Mouse (Mus musculus): ENCODE measurements at regions not wholly inside any gene's neighbourhood (a gene's known extent, or its start where the extent isn't known, plus 50 kb on each side); places are given as distances from the start of the nearest gene placed in this dataset.

GRCm38 (mm10) chr11:25321494-25321893 is 889.1 kb downstream of the 5730522E02Rik start:
- H3K9ac ChIP-seq (replicated peaks) = no peak overlapping the region
- H3K4me2 ChIP-seq (replicated peaks) = no peak overlapping the region
- H3K4me3 ChIP-seq = no peak overlapping the region
- H3K4me1 ChIP-seq = no peaks in the 10 kb centered on the region
- H3K27me3 ChIP-seq = no peaks in the 10 kb centered on the region
- 90% methylated on average over 4 of the region's 4 CpGs for WGBS
- H3K9me3 ChIP-seq = no peaks in the 10 kb centered on the region
- H3K27ac ChIP-seq (replicated peaks) = no peak overlapping the region
- no peaks in the 10 kb centered on the region for H3K36me3 ChIP-seq
- ATAC-seq (ENCODE audit: low FRiP score, low read depth) = no peak

- Histone ChIP-seq H3K27ac (replicated peaks) (no peak overlapping the region), H3K9ac (replicated peaks) (no peak overlapping the region), H3K36me3 (no peaks in the 10 kb centered on the region), H3K27me3 (no peaks in the 10 kb centered on the region), H3K9me3 (no peaks in the 10 kb centered on the region), H3K4me2 (replicated peaks) (no peak overlapping the region), H3K4me3 (no peak overlapping the region), H3K4me1 (peaks cover 14% of the 10 kb centered on the region)
- WGBS = 86% methylated on average over 10 of the region's 10 CpGs
- ATAC-seq (ENCODE audit: low FRiP score, low read depth) = no peak
Observed at GRCm38 (mm10) chr11:25314645-25315044, 895.9 kb downstream of the 5730522E02Rik start.

DNA sequence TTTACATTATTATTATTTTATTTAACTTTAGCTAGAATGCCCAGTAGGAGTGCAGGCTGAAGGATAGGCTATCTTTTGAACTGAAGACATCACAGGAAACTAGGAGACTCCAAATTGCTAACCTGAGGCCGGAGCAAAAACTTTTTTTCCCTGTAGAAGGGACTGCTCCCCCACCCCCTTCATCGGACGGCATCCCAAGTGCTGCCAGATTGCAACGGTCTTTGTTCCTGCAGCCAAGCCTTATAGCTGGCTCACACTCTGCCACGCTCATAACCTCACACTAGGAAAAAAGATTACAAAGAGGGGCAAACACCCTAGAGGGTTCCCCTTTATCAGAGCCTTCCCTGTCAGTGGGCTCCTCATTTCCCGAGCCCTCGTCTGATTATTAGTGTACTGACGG is 896.7 kb downstream of the 5730522E02Rik start:
- ATAC-seq (ENCODE audit: low FRiP score, low read depth) = peak; percentile 58; the same call in 1 of the 2 replicates
- Histone ChIP-seq H3K9me3 (no peaks in the 10 kb centered on the region), H3K9ac (replicated peaks) (no peak overlapping the region), H3K27me3 (no peaks in the 10 kb centered on the region), H3K4me2 (replicated peaks) (no peak overlapping the region), H3K27ac (replicated peaks) (no peak overlapping the region), H3K4me1 (peaks cover 14% of the 10 kb centered on the region), H3K4me3 (no peak overlapping the region), H3K36me3 (no peaks in the 10 kb centered on the region)
- WGBS = 25% methylated on average over 8 of the region's 8 CpGs

GRCm38 (mm10) chr11:25313308-25313707 is 897.3 kb downstream of the 5730522E02Rik start:
- 23% methylated on average over 4 of the region's 4 CpGs for WGBS

GRCm38 (mm10) chr11:25310754-25311153 is 899.8 kb downstream of the 5730522E02Rik start:
- no peaks in the 10 kb centered on the region for H3K9me3 ChIP-seq
- no peak overlapping the region for H3K9ac ChIP-seq (replicated peaks)
- peaks cover 14% of the 10 kb centered on the region for H3K4me1 ChIP-seq
- no peaks in the 10 kb centered on the region for H3K36me3 ChIP-seq
- 65% methylated on average over 3 of the region's 3 CpGs for WGBS
- no peak overlapping the region for H3K4me2 ChIP-seq (replicated peaks)
- ATAC-seq (ENCODE audit: low FRiP score, low read depth) = no peak
- H3K4me3 ChIP-seq = no peak overlapping the region
- no peaks in the 10 kb centered on the region for H3K27me3 ChIP-seq
- no peak overlapping the region for H3K27ac ChIP-seq (replicated peaks)

More at GRCm38 (mm10) chr11:25313308-25313707, 897.3 kb downstream of the 5730522E02Rik start:
- Histone ChIP-seq H3K9me3 (no peaks in the 10 kb centered on the region), H3K4me3 (no peak overlapping the region), H3K9ac (replicated peaks) (no peak overlapping the region), H3K4me1 (peaks cover 14% of the 10 kb centered on the region), H3K27me3 (no peaks in the 10 kb centered on the region), H3K4me2 (replicated peaks) (no peak overlapping the region), H3K36me3 (no peaks in the 10 kb centered on the region), H3K27ac (replicated peaks) (no peak overlapping the region)
- ATAC-seq (ENCODE audit: low FRiP score, low read depth) = no peak

DNA sequence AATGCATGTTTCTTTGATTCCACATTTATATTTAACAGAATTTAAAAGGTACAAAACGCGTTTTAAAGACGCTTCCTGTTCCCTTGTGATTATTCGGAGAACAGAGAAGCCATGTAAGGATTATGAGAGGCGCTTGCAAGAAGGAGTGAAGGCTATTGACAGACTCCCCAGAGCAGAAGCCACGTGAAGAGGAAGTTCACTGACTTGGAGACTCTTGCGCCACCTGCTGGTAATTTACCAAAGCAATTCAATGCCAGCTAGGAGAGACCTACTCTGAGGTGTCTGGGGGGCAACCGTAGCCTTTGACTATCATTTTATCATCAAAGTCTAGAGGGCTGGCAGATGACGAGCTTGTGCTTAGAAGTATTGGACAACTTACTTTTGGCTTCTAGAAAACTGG is 909.4 kb downstream of the 5730522E02Rik start:
- peak; percentile 62; the same call in 1 of the 2 replicates for ATAC-seq (ENCODE audit: low FRiP score, low read depth)
- 27% methylated on average over 9 of the region's 9 CpGs for WGBS
- H3K27me3 ChIP-seq = no peaks in the 10 kb centered on the region

DNA sequence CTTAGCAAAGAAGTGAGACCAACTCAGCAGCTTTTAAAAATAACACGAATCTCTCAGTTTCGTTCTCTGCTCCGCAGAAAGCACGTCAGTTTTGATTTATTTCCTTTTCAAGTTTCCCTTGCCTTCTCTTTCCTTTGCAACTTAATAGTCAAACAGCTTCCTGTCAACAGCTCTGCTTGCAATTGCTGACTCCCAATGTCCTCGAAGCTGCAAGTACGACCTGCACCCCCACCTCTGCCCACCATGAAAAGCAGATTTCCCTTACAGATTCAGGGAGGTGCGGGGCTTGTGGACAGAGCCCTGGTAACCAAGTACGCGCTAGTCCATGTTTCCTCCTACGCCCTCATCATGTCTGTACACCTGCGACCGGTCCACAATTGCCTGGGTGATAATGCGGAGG is 922.2 kb downstream of the 5730522E02Rik start:
- H3K4me2 ChIP-seq (replicated peaks) = no peak overlapping the region
- no peak overlapping the region for H3K9ac ChIP-seq (replicated peaks)
- H3K36me3 ChIP-seq = no peaks in the 10 kb centered on the region
- no peak overlapping the region for H3K4me3 ChIP-seq
- no peak for ATAC-seq (ENCODE audit: low FRiP score, low read depth)
- no peaks in the 10 kb centered on the region for H3K4me1 ChIP-seq
- WGBS = 85% methylated on average over 13 of the region's 13 CpGs
- no peaks in the 10 kb centered on the region for H3K27me3 ChIP-seq
- H3K27ac ChIP-seq (replicated peaks) = no peak overlapping the region
- H3K9me3 ChIP-seq = no peaks in the 10 kb centered on the region

More for the DNA sequence above, 909.4 kb downstream of the 5730522E02Rik start:
- no peak overlapping the region for H3K4me3 ChIP-seq
- H3K4me1 ChIP-seq = no peaks in the 10 kb centered on the region
- no peaks in the 10 kb centered on the region for H3K36me3 ChIP-seq
- no peak overlapping the region for H3K27ac ChIP-seq (replicated peaks)
- H3K9me3 ChIP-seq = no peaks in the 10 kb centered on the region
- H3K9ac ChIP-seq (replicated peaks) = no peak overlapping the region
- H3K4me2 ChIP-seq (replicated peaks) = peak overlapping the region; percentile 13; the same call in 1 of the 2 replicates

- Histone ChIP-seq H3K4me1 (no peaks in the 10 kb centered on the region), H3K36me3 (no peaks in the 10 kb centered on the region), H3K27ac (replicated peaks) (no peak overlapping the region), H3K4me2 (replicated peaks) (no peak overlapping the region), H3K9me3 (no peaks in the 10 kb centered on the region), H3K27me3 (no peaks in the 10 kb centered on the region), H3K9ac (replicated peaks) (no peak overlapping the region), H3K4me3 (no peak overlapping the region)
- WGBS = 83% methylated on average over 13 of the region's 13 CpGs
- no peak for ATAC-seq (ENCODE audit: low FRiP score, low read depth)
Observed at GRCm38 (mm10) chr11:25287458-25288247, 922.9 kb downstream of the 5730522E02Rik start.

GRCm38 (mm10) chr11:25269936-25270540 is 940.5 kb downstream of the 5730522E02Rik start:
- ATAC-seq (ENCODE audit: low FRiP score, low read depth) = 0 out of 2 replicates have a peak, but pooled peaks have one; percentile 52
- H3K4me2 ChIP-seq (replicated peaks) = 0 out of 2 replicates have a peak overlapping the region, but pooled peaks have one; percentile 6
- H3K27me3 ChIP-seq = no peaks in the 10 kb centered on the region
- 7% methylated on average over 7 of the region's 7 CpGs for WGBS
- H3K9ac ChIP-seq (replicated peaks) = no peak overlapping the region
- no peaks in the 10 kb centered on the region for H3K36me3 ChIP-seq
- no peak overlapping the region for H3K27ac ChIP-seq (replicated peaks)
- peaks cover 4% of the 10 kb centered on the region; the same call in 1 of the 2 replicates for H3K9me3 ChIP-seq
- peaks cover 9% of the 10 kb centered on the region for H3K4me1 ChIP-seq
- no peak overlapping the region for H3K4me3 ChIP-seq

GRCm38 (mm10) chr11:25262906-25263305 is 947.7 kb downstream of the 5730522E02Rik start:
- Histone ChIP-seq H3K27ac (replicated peaks) (no peak overlapping the region), H3K36me3 (no peaks in the 10 kb centered on the region), H3K4me3 (no peak overlapping the region), H3K9ac (replicated peaks) (no peak overlapping the region), H3K9me3 (peaks cover 4% of the 10 kb centered on the region; the same call in 1 of the 2 replicates), H3K4me2 (replicated peaks) (no peak overlapping the region), H3K27me3 (no peaks in the 10 kb centered on the region), H3K4me1 (peaks cover 4% of the 10 kb centered on the region; the same call in 1 of the 2 replicates)
- WGBS = 24% methylated on average over 4 of the region's 4 CpGs
- no peak for ATAC-seq (ENCODE audit: low FRiP score, low read depth)

GRCm38 (mm10) chr11:25259691-25260090 is 950.9 kb downstream of the 5730522E02Rik start:
- WGBS = 75% methylated on average over 1 of the region's 1 CpGs
- Histone ChIP-seq H3K27me3 (no peaks in the 10 kb centered on the region), H3K4me3 (no peak overlapping the region), H3K4me2 (replicated peaks) (no peak overlapping the region), H3K9ac (replicated peaks) (no peak overlapping the region), H3K36me3 (no peaks in the 10 kb centered on the region), H3K27ac (replicated peaks) (no peak overlapping the region), H3K4me1 (peaks cover 4% of the 10 kb centered on the region; the same call in 1 of the 2 replicates), H3K9me3 (no peaks in the 10 kb centered on the region)
- no peak for ATAC-seq (ENCODE audit: low FRiP score, low read depth)

DNA sequence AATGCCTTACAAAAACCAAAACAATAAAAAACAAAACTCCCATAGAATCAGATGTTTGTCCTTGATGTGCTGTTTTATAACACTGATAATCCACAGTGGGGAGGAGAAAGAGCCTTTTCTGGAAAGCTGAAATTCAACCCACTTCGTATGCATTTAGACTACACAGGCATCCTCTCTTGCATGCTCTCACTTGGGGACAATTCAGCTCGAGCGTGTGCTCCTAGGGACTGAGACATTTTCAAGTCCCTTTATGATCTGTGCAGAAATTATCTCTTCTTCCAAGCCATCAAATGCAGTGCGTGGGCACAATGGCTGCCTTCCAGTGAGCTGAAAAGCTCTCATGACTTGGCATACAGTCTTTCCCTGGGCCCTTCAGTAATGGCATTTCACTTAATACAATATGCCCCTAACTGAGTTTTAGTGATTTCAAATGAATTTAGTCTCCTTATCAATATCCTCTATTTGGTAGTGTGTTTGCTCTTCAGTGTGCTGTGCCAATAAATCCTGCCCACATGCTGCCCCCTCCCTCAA is 977.1 kb downstream of the 5730522E02Rik start:
- no peaks in the 10 kb centered on the region for H3K9me3 ChIP-seq
- no peak overlapping the region for H3K4me2 ChIP-seq (replicated peaks)
- H3K9ac ChIP-seq (replicated peaks) = no peak overlapping the region
- 78% methylated on average over 4 of the region's 4 CpGs for WGBS
- no peaks in the 10 kb centered on the region for H3K27me3 ChIP-seq
- ATAC-seq (ENCODE audit: low FRiP score, low read depth) = no peak
- H3K27ac ChIP-seq (replicated peaks) = no peak overlapping the region
- no peaks in the 10 kb centered on the region for H3K4me1 ChIP-seq
- no peak overlapping the region for H3K4me3 ChIP-seq
- no peaks in the 10 kb centered on the region for H3K36me3 ChIP-seq
